Mouse (Mus musculus) spleen, postnatal 4 days (tissue): ENCODE measurements at regions not wholly inside any gene's neighbourhood (a gene's known extent, or its start where the extent isn't known, plus 50 kb on each side); places are given as distances from the start of the nearest gene placed in this dataset.

Source experiments
- DNase-seq, 2 experiments: peaks; one replicate each; pipeline ENCODE4 v3.0.0; 2022; ENCODE audit warnings: low spot score in 2 of 2

DNA sequence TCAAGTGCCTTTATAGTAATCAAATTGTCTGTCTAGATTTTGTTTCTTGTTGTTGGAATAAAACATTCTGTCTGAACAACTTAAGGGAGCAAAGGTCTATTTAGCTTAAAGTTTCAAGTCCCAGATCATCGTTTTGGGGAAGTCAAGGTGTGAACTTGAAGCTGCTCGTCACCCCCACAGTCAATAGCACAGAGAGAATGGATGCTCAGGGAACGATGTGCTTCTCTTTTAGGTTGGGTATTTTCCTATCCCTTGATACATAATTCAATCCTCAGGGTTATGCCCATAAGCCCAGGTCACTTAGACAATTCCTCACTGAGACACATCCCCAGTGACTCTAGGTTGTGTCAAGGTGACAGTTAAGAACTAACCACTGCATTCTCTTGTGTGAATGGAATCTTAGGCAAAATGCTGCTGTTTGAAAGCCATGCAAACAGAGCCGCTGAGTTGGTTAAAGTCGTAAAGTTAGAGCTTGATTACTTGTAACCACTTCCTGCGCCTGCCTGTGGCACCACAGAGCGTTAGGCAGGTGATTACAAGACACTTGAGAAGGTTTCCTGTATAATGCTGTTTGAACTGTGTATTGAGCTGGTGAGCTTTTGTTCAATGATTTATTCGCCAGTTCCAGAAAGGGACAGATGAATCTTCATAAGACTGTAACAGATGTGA is 170.2 kb downstream of the Btg1 start:
- DNase-seq = no peak

DNA sequence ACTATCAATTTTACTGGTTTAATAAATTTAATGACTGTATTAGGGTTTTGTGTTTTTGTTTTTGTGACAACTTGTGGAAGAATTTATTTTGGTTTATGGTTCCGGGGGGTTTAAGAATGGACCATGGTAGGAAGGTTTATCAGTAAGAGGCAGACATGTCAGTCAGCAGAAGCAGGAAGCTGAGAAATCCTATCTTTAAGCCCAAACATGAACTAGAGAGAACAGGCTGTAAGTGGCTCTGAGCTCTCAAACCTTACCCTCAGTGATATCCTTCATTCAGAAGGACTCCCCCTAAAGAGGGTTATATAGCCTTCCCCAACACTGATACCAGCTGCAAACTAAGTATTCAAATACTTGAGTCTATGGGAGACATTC is 170.8 kb downstream of the Btg1 start:
- no peak for DNase-seq

DNA sequence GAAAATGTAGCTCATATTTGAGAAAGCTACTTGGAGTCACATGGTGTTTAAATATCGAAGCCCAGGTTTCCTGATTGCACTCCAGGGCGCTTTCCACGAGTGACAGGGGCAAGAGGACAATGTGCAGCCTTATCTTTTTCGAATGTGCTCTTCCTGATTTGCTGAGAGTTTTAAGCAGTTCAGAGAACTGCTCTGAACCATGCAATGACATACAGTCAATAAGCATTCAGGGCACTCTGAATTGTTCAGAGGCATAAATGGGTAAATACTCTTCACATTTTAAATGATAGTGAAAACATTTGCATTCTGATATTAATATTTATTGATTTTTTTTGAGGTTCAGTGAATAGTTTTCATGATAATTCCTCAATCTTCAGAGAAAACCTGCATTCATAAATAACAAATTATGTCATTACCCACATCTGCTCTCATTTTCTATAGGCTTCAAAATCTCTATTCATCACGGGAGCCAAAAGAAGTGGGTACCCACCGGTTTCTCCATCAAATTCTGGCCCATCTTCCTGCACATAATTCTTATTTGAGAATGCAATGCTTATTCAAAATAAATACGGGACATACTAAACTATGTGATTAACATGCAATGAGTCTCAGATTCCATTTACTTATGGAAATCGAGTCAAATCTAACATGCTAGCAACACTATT is 171.7 kb downstream of the Btg1 start:
- no peak for DNase-seq

DNA sequence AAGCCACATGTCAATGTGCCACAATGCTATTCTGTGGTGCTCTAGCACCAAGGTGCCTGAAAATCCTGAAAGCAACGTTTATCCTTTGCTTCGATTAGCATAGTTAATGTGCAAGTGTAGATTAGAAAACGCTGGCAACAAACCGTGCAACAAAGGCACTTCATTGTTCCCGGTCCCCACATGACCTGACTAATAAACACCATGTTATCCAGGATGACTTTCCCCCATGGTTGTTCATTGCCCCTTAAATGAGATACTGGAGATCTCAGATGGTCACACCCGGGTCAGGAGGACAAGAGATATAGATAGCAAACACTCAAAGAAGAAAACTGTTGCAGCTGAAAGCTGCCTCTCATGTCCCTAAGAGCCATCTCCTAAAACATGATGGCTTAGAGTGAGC is 180.3 kb downstream of the Btg1 start:
- no peak for DNase-seq

DNA sequence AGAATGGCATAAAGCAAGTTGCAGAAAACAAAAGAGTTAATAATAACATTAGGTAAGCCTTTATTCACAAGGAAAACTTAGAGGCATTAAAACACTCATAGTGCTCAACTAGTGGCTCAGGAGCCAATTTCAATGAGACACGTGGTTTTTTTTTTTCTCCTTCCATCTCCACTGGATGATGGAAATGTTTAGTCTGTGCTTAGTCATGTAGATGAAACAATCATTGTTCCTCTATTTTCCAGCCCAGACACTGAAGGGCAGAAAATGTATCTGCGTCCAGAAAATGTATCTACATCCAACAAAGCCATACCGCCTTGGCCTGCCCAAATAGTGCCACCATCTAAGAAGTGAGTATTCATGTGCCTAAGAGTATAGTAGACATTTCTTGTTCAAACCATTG is 184.0 kb downstream of the Btg1 start:
- no peak for DNase-seq

DNA sequence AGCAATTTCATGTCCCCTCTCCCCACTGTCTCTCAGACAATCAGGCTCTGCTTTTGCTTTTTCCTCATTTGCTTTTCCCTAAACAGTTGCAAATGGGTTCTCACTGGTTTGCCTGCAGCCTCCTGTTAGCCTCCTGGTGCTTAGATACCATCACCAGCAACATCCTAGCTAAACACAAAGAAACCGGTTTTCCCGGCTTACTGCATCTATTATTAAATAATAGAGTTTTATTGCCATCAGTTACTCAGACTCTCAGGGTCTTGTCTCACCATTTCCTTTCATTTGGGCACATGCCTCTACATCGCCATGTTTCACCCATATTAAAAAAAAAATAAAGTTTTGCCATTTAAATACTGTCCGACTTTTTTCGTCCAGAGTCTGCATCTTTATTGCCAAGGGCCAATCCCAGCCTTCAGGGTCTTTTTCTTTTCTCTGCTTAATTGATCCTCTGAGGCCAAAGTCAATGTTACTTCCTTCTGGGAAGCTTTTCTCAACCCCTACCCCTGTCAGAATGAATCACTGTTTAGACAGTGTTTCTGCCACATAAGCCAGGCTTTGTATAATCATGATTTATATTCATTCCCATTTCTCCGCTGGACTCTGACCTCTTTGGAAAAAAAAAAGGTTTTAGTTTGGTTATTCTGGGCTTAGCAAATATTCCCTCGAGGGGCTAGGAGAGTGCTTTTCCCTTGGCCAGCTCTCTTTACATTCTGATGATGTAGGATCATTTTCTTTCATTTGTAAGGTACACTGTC is 187.4 kb downstream of the Btg1 start:
- DNase-seq = no peak

DNA sequence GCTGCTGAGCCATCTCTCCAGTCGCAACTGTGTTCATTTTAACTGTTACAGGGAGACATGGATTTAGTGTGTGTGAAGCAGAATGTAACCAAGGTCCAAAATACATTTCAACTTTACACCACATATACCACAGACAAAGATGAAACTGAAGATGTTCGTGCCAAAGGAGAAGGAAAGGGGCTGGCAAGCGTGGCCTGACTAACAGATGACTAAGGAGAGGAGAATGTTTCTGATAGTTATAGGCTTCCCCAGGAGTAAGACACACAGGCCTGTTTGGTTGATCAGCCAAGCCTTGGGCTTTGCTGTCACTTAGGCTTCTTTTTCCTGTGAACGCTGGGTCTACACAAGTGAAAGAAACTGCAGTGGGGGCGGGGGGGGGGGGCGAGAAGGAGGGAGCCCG is 189.8 kb downstream of the Btg1 start:
- no peak for DNase-seq

DNA sequence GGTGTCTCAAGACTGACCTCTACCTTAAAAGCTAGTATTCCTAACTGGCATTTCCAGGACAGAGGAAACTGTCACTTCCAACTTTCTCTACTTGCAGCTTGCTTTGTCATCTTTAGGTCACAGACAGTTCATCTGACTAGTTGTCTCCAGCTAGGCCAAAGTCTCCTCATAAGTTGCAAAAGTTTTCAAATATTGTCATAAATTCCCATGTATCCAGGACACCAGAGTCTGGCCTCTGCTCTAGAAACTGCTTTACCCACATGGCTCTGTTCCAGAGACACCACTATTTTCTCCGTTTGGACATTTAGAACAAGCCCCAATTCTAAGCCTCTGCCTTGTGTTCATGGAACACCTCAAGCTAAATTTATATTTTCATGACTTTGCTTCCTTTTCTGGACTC is 205.0 kb downstream of the Btg1 start:
- no peak for DNase-seq

DNA sequence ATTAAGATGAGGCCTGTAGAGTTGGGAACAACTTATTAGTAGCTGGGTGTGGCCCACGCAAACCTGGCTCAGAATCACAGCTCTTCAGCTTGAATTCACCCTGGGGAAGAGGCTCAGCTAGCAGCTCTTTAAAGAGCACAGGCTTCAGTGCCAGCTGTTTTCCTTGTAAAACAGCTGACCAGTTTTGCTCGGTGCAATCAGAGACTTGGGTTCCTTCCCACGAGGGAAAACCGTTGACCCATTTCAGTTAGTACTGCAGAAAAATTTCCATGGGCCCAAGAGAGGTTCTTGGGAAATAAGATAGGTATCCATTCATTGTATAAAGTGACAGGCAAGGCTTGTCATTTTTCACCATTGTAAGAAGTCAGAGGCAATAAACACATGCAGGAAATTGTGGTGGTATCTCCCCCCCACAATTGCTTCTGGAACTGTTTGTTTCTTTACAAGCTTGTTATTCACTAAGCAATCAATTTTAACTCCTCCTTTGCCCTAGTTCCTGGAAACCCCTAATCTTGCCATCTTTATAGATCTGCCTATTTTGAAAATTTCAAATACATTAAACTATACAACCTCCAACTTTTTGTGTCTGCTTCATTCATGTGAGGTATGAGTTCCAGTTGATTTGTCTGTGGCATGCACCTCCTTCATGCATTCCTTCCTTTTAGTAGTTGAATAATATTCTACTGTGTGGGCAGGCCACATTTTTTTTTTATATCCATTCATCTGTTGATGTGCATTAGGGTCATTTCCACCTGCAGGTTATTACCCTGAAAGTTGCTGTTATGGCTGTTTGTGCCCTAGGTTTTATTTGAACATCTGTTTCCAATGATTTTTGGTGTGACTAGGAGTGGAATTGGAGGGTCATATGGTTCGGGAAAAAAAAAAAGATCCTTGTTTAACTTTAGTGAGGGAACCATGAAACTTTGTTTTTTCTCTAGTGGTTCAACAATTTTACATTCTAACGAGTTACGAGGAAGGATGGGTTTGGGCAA is 205.8 kb downstream of the Btg1 start:
- DNase-seq = no peak

DNA sequence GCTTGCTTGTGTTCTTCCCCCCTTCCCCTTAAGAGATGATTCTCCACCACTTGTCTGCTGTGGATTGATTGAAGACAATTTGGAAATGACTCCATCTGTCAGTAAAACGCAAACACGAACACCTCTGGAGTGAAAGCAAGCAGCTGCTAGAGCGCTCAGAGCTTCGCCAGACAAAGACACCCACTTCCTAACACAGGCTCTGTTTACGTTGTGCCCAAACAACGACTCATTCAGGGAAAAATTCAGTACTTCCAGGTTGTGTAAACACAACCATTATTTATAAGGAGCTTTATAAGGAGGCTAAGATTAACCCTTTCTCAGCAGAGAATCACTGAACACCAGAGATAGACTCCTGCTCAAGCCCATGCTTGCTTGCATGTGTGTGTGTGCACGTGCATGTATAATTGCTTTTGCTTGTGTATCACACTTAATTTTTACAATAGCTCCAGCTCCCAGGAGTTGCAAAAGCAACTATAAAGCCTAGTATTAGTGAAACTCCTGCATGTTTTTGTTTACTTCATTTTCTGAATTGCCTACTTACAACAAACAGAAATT is 209.5 kb downstream of the Btg1 start:
- no peak for DNase-seq

DNA sequence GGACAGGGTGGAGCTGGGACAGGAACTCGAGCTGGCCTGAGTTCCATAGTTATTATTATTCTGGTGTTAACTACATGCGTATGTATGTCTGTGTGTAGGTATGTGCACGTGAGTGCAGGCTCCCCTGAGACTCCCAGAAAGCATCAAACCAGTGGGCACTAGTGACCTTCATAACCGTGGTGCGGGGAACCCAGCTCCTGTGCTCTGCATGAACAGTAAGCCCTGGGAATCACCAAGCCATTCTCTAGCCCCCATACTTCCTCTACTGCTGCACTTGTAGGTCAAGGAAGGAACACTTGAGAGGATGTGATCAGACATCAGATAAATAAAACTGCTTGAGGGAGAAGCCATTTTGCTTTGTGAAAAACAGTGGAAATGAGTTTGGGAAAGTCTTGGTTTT is 211.2 kb downstream of the Btg1 start:
- DNase-seq = no peak

DNA sequence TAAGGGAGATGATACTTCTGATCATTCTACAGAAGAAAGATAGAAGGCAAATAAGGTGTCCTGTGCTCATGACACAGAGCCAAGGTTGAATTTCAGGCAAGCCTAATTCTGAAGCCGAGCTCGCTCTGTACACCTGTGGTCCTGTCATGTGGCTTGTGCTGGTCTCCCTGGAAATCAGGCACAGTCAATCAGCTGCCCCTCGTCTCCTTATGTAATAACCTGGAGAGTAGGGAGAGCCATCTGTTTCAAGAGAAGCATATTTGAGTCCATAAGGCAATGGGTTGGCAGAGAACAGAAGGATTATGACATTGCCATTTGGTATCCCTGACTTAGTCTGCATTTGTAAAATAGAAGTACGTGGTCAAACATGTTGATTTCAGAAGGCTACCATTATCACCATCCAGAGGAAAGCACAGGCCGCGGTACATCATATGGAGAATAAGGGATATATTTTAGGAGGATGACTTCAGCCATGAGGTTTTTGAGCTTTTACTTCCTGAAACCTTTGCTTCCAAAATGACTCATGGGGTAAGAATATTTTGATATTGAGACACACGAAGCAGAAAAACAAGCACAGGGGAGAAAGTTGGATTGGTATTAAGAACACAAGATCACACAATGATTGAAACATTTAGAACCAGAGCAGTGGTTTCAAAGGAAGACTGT is 211.9 kb downstream of the Btg1 start:
- no peak for DNase-seq

DNA sequence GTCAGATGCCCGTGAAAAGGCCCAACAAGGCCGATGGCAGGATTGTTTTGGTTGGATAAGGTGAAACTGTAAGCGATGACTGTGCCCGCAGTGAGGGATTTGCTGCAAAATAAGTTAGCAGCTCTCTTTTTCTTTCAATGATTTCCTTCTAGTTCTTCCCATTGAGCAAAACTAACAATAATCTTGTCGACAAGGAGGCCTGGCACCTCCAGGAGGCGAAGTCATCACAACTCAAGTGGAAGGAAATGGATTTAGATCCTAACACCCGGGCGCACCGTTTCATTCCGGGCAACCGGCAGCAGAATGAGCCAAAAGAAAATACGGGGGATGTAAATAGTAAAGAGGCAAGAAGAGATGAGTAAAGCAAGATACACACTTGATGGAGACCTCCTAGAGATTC is 214.3 kb downstream of the Btg1 start:
- no peak for DNase-seq

DNA sequence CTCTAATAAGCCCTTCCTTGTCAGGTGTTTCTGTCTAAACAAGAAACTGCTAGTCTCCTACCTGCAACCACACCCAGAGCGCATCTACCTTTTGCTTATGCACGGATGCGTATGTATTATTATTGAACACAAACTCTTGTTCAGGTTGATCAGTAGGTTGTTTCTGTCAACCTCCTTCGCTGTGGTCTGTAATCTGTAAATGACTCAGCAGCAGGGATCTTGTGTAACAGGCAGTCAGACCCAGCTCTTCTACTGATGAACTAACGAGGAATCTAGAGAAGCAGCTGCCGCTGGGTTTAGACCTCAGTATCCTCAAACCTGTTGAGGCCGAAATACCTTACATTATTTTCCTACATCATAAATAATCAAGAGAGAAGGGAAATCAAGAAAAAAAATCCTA is 220.4 kb downstream of the Btg1 start:
- no peak for DNase-seq

DNA sequence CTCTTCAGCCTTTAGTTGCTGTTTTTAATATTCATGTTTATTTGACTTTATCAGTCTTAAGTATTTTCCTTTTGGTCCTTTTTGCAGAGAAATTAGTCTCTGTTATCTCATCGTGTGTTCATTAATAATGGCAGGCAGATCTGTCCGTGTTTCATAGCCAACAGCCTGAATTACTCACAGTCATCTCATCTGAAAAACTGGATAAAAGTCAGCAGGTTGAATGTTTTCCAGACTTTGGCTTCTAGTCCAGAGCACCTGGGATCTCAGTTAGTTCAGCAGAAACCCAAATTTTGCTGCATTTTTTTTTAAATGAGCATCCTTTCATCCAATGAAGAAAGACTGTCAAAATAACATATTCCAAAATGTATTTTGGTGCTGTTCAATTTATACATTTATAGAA is 224.3 kb downstream of the Btg1 start:
- DNase-seq = no peak

DNA sequence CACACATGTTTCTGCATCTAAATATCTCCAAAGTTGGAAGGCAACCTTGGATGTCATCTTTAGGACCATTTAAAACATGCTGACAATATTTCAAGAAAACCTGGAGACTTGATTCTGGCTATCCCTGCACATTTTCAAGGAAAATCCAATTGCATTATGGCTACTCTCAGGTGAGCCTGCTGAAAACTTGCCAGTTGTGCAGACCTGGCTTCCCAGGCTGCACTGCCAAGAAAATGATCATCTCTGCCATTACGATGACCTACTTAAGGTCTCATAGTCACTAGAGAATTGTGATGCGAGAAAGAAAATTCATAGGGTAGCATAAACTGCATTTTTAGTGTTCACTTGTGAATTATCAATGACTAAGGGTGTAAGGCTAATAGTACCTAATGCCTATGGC is 225.2 kb downstream of the Btg1 start:
- DNase-seq = no peak

DNA sequence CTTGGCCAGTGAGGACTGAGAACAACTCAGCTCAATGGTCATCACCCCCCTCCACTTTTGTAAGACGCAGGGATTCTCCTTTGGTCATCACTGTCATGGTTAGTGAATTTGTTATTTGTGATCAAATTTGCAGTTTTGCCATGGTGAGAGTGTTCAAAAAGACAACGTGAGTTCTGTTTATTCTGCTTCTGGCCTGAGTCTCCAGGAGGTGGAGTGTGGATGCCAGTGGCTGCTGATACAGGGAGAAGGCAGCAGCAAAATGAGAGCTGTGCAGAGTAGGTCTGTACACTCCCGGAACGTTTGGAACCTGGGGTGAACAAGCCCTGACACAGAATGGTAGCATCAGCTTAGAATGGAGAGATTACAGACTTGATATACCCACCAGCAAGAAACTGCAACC is 229.1 kb downstream of the Btg1 start:
- DNase-seq = no peak

DNA sequence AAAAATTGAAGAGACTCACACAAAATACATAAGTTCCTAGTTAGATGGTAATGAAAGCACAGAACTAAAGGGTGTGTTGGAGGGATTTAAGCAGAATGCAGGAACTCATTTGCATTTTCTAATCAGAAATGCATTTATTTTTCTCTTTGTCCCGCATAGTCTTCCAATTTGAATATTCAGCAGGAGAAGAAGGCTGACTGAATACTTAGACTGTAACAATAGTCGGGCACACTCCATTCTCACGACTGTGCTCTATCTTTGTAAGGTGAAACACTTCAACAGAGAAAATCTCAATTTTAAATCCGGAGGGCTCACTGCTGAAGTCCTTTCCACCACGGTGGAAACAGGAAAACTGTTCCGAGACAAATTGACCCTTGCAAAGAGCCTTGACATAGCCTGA is 230.2 kb downstream of the Btg1 start:
- DNase-seq = no peak

DNA sequence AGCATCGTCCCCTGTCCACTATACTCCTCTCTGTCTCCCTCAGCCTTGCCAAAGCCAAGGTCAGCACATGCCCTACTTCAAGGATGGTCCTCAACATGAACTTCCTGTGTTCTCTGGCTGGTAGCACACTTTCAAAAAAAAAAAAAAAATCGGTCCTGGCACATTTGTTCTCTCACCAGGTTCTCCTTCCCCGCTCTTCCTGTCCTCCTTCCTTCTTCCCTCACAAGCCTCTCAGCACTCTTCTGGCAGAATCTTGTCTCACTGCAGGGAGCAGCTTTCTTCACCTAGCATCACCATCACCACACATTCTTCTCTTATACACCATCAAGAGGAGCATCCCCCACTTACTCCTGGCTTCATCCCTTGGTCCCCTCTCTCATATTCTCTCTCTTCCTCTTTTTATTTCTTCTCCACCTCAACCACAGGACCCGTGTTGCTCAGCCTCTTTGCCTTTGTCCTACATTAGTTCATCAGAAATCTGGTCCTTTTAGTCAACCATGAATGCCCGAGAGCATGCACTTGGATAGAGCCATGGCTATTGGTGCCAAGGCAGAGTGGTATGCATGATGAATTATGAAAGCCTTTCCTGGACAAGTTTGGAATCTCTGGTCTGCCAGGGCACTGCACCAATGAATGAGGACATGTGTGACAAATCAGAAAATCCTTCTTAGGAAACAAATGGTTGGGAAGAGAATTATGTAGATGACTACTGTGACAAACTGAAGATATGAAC is 230.8 kb downstream of the Btg1 start:
- no peak for DNase-seq

DNA sequence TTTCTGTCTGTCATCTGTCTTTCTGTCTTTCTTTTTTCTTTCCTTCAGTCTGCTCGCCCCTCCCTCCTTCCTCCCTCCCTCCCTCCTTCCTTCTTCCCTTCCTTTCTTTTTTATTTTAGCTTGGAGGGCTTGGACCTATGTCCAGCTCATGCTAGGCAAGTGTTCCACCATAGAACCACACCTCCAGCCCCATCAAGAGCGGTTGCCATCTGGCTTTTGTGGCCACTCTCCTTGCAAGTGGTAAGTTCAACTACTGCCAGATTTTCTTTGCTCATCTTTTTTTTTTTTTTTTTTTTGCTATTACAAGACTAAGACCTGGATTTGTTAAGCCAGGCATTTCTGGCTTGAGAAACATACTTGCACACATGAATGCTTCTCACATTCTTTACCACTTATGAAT is 231.7 kb downstream of the Btg1 start:
- no peak for DNase-seq

DNA sequence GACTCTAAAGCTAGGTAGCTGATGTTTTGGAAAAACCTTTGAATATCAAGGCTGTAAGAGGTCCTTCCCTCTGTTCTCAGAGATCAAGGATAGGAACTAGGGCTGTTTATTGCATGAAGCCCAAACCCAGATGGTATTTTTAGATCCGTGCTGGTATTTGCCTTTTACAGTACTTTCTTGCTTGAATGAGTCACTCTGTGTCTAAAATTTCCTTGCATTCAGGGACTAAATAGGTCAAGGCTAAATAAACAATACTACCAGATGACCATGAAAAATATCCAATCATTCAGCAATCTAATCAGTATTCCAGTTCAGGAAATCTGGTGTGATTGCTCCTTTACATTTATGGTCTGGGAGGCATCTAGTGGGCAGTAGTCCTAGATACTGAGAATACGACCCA is 243.6 kb downstream of the Btg1 start:
- DNase-seq = no peak
